Mouse (Mus musculus) c-Kit-positive CD71-positive TER-119-positive erythroid progenitor cells, embryonic 14.5 days (primary cell): ENCODE measurements at regions not wholly inside any gene's neighbourhood (a gene's known extent, or its start where the extent isn't known, plus 50 kb on each side); places are given as distances from the start of the nearest gene placed in this dataset.

Experiments used
- DNase-seq: peaks from one replicate; pipeline ENCODE4 v3.0.0-alpha.2; 2013; ENCODE audit warnings: low spot score

- DNase-seq, result no peak
Observed at GRCm38 (mm10) chr4:83915871-83916270, 390.5 kb downstream of the Ccdc171 start.

GRCm38 (mm10) chr4:83917009-83917408, 391.7 kb downstream of the Ccdc171 start:
- no peak for DNase-seq

- DNase-seq, result no peak
Observed at GRCm38 (mm10) chr4:83918093-83918492, 392.7 kb downstream of the Ccdc171 start.

GRCm38 (mm10) chr4:83919041-83919440, 393.7 kb downstream of the Ccdc171 start:
- no peak for DNase-seq

- no peak for DNase-seq
Observed at GRCm38 (mm10) chr4:83925118-83925842, 399.9 kb downstream of the Ccdc171 start.

GRCm38 (mm10) chr4:83926195-83926731, 400.9 kb downstream of the Ccdc171 start:
- no peak for DNase-seq

- no peak for DNase-seq
Observed at GRCm38 (mm10) chr4:83931897-83932654, 406.7 kb downstream of the Ccdc171 start.

GRCm38 (mm10) chr4:83941693-83942092, 416.3 kb downstream of the Ccdc171 start:
- no peak for DNase-seq

GRCm38 (mm10) chr4:83949612-83950011, 424.3 kb downstream of the Ccdc171 start:
- DNase-seq, result no peak

- no peak for DNase-seq
Observed at GRCm38 (mm10) chr4:83950809-83951409, 425.6 kb downstream of the Ccdc171 start.

- DNase-seq, result no peak
Observed at GRCm38 (mm10) chr4:83956252-83956904, 431.0 kb downstream of the Ccdc171 start.

GRCm38 (mm10) chr4:83957217-83957692, 431.9 kb downstream of the Ccdc171 start:
- no peak for DNase-seq

GRCm38 (mm10) chr4:83966898-83967297, 441.6 kb downstream of the Ccdc171 start:
- no peak for DNase-seq

GRCm38 (mm10) chr4:83973162-83973561, 447.8 kb downstream of the Ccdc171 start:
- DNase-seq, result no peak

GRCm38 (mm10) chr4:83974214-83975012, 449.1 kb downstream of the Ccdc171 start:
- DNase-seq, result no peak

- DNase-seq, result no peak
Observed at GRCm38 (mm10) chr4:83975569-83975968, 450.2 kb downstream of the Ccdc171 start.

- DNase-seq, result no peak
Observed at GRCm38 (mm10) chr4:83976067-83976466, 450.7 kb downstream of the Ccdc171 start.

GRCm38 (mm10) chr4:83979088-83979487, 453.7 kb downstream of the Ccdc171 start:
- no peak for DNase-seq

- DNase-seq, result no peak
Observed at GRCm38 (mm10) chr4:83984671-83985391, 459.5 kb downstream of the Ccdc171 start.

GRCm38 (mm10) chr4:83985451-83985850, 460.1 kb downstream of the Ccdc171 start:
- DNase-seq, result no peak
